Mouse (Mus musculus): Measurements from ENCODE around the gene Nkd1.

DNA sequence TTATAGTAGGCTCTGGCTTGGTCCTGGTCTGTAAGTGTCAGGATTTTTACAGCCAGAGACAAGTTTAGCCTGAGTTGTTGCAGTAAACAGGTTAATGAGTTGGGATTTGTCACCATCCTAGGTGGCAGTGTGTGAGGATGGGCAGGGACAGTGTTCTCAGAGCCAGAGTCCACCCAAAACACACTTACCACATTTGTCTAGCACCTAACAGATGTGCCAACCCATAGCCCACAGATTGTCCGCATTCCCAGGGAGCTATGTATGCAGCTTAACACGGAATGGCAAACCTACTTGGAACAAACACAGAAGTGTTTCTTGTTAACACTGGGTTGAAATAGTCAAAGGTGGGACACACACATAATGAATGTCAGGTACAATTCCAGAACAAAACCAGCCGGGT is 47.1 kb downstream of the Nkd1 start:
- TF ChIP-seq POLR2A (IDR thresholded peaks at IDR 0.05; ENCODE audit: control insufficient read depth, low read depth, low read length): no peak
- TF ChIP-seq CTCF (IDR thresholded peaks at IDR 0.05; ENCODE audit: control insufficient read depth, insufficient read depth, insufficient replicate concordance, low read depth, low read length): no peak
